Mouse (Mus musculus) lung, postnatal 0 days (tissue): ENCODE results near the gene Prrc2a. TPM values are rescaled to one million over a fixed set of nuclear protein-coding genes. Genes with fewer than 3 reads are reported as not detected.

Experiments used
- ATAC-seq: fragments of 200-750 bp; cut with Nextera tagmentation; 2 replicates; pipeline ENCODE4 v1.8.0; 2017; ENCODE audit warnings: moderate library complexity
- DNase-seq: peaks from one replicate; pipeline ENCODE4 v3.0.0-alpha.2; 2016; ENCODE audit warnings: low spot score
- H3K27ac ChIP-seq: fragments of 300-500 bp; sonication (generic); 2 replicates; pipeline ENCODE4 v1.5.1; 2014; ENCODE audit warnings: antibody characterized with exemption, mild to moderate bottlenecking, low read length, mixed read lengths
- H3K27me3 ChIP-seq: fragments of 300-500 bp; sonication (generic); replicated peaks from 2 replicates; pipeline ENCODE4 v1.6.1; 2014; ENCODE audit warnings: low read length, mixed read lengths; ENCODE audit not compliant: insufficient read depth
- H3K36me3 ChIP-seq: fragments of 300-500 bp; sonication (generic); 2 replicates; pipeline ENCODE4 v1.6.1; 2014; ENCODE audit warnings: low read length, mixed read lengths; ENCODE audit not compliant: insufficient read depth
- H3K4me1 ChIP-seq: fragments of 300-500 bp; sonication (generic); 2 replicates; pipeline ENCODE4 v1.6.1; 2014; ENCODE audit warnings: antibody characterized with exemption, low read depth, low read length, mixed read lengths; ENCODE audit not compliant: insufficient read depth
- H3K4me2 ChIP-seq: fragments of 300-500 bp; sonication (generic); replicated peaks from 2 replicates; pipeline ENCODE4 v1.6.1; 2014; ENCODE audit warnings: low read depth, mild to moderate bottlenecking, low read length, moderate library complexity, mixed read lengths
- H3K4me3 ChIP-seq: fragments of 300-500 bp; sonication (generic); 2 replicates; pipeline ENCODE4 v1.5.1; 2014; ENCODE audit warnings: low read depth, low read length
- H3K9ac ChIP-seq: fragments of 300-500 bp; sonication (generic); replicated peaks from 2 replicates; pipeline ENCODE4 v1.6.1; 2014; ENCODE audit warnings: low read depth, mild to moderate bottlenecking
- H3K9me3 ChIP-seq: fragments of 300-500 bp; sonication (generic); 2 replicates; pipeline ENCODE4 v1.6.1; 2016; ENCODE audit warnings: low read length, mixed read lengths
- CTCF ChIP-seq: IDR thresholded peaks from 2 replicates; pipeline ENCODE4 v1.5.1; 2016; ENCODE audit warnings: antibody characterized with exemption, mild to moderate bottlenecking
- EP300 ChIP-seq: IDR thresholded peaks from 2 replicates; pipeline ENCODE4 v1.6.1; 2016; ENCODE audit warnings: antibody characterized with exemption, mild to moderate bottlenecking, control low read depth
- WGBS: fragments of 180-500 bp; shearing (Covaris S2); extraction: QIAGEN DNeasy Blood & Tissue Kit; methylation state at CpG from one replicate; pipeline ENCODE4 v1.1.7; 2014; 5-methylcytosine and 5-hydroxymethylcytosine counted together
- polyA plus RNA-seq: library from polyadenylated mRNA; unstranded; fragments of >200 nt; fragmentation: Nextera tagmentation; extraction: Ambion mirVana; gene quantifications from 2 replicates; pipeline ENCODE4 v1.2.1, GENCODE M21; 2015

Gene Prrc2a
- polyA plus RNA-seq, 1 experiment from 2014 or later, result 74.1 TPM

GRCm38 (mm10) chr17:35161421-35161820 is 3.3 kb downstream of the Prrc2a start:
- H3K27me3 ChIP-seq, result no peaks in the 10 kb centered on the region
- ATAC-seq (no peak), DNase-seq (no peak)
- WGBS, result 72% methylated on average over 11 of the region's 11 CpGs
- H3K4me3 ChIP-seq, result no peak overlapping the region
- H3K9me3 ChIP-seq, result no peaks in the 10 kb centered on the region
- TF ChIP-seq EP300 (no peak), CTCF (no peak)
- peaks cover 12% of the 10 kb centered on the region for H3K4me1 ChIP-seq
- peaks cover 52% of the 10 kb centered on the region for H3K36me3 ChIP-seq
- H3K4me2 ChIP-seq, result no peak overlapping the region
- H3K9ac ChIP-seq, result no peak overlapping the region
- H3K27ac ChIP-seq, result no peak overlapping the region

GRCm38 (mm10) chr17:35159638-35160037 is 5.1 kb downstream of the Prrc2a start:
- no peak for ATAC-seq
- H3K9ac ChIP-seq, result no peak overlapping the region
- no peaks in the 10 kb centered on the region for H3K9me3 ChIP-seq
- TF ChIP-seq CTCF (no peak), EP300 (no peak)
- H3K4me3 ChIP-seq, result no peak overlapping the region
- DNase-seq, result no peak
- H3K27ac ChIP-seq, result no peak overlapping the region
- no peaks in the 10 kb centered on the region for H3K27me3 ChIP-seq
- peaks cover 70% of the 10 kb centered on the region for H3K36me3 ChIP-seq
- H3K4me1 ChIP-seq, result peaks cover 6% of the 10 kb centered on the region; the same call in 1 of the 2 replicates
- H3K4me2 ChIP-seq, result no peak overlapping the region
- 84% methylated on average over 7 of the region's 7 CpGs for WGBS

GRCm38 (mm10) chr17:35158850-35159593 is 5.7 kb downstream of the Prrc2a start:
- DNase-seq (no peak), ATAC-seq (no peak)
- no peak overlapping the region for H3K27ac ChIP-seq
- no peaks in the 10 kb centered on the region for H3K9me3 ChIP-seq
- no peak overlapping the region for H3K9ac ChIP-seq
- no peak for TF ChIP-seq EP300
- TF ChIP-seq CTCF, result no peak
- H3K4me3 ChIP-seq, result no peak overlapping the region
- 91% methylated on average over 16 of the region's 16 CpGs for WGBS
- H3K4me1 ChIP-seq, result peaks cover 6% of the 10 kb centered on the region; the same call in 1 of the 2 replicates
- peaks cover 75% of the 10 kb centered on the region for H3K36me3 ChIP-seq
- no peak overlapping the region for H3K4me2 ChIP-seq
- H3K27me3 ChIP-seq, result no peaks in the 10 kb centered on the region

GRCm38 (mm10) chr17:35157661-35158175 is 7.0 kb downstream of the Prrc2a start:
- Histone ChIP-seq H3K36me3 (peaks cover 88% of the 10 kb centered on the region), H3K9ac (no peak overlapping the region), H3K4me3 (no peak overlapping the region), H3K4me2 (no peak overlapping the region), H3K9me3 (no peaks in the 10 kb centered on the region), H3K27me3 (no peaks in the 10 kb centered on the region), H3K27ac (no peak overlapping the region), H3K4me1 (peaks cover 6% of the 10 kb centered on the region; the same call in 1 of the 2 replicates)
- 90% methylated on average over 8 of the region's 8 CpGs for WGBS
- ATAC-seq, result no peak
- no peak for TF ChIP-seq EP300
- no peak for TF ChIP-seq CTCF
- DNase-seq, result no peak

- H3K4me2 ChIP-seq, result no peak overlapping the region
- H3K4me3 ChIP-seq, result no peak overlapping the region
- no peak overlapping the region for H3K9ac ChIP-seq
- DNase-seq (no peak), ATAC-seq (no peak)
- H3K27me3 ChIP-seq, result no peaks in the 10 kb centered on the region
- no peak overlapping the region for H3K27ac ChIP-seq
- peaks cover 93% of the 10 kb centered on the region for H3K36me3 ChIP-seq
- WGBS, result 86% methylated on average over 8 of the region's 8 CpGs
- TF ChIP-seq CTCF, result no peak
- no peak for TF ChIP-seq EP300
- no peaks in the 10 kb centered on the region for H3K9me3 ChIP-seq
- H3K4me1 ChIP-seq, result peaks cover 4% of the 10 kb centered on the region; the same call in 1 of the 2 replicates
These were observed 7.4 kb downstream of the Prrc2a start for GRCm38 (mm10) chr17:35157254-35157653.

GRCm38 (mm10) chr17:35156461-35157200 is 8.1 kb downstream of the Prrc2a start:
- no peak for ATAC-seq

More at GRCm38 (mm10) chr17:35156461-35157200, 8.1 kb downstream of the Prrc2a start:
- Histone ChIP-seq H3K27ac (no peak overlapping the region), H3K36me3 (peaks cover 94% of the 10 kb centered on the region), H3K4me3 (no peak overlapping the region), H3K4me2 (no peak overlapping the region), H3K9ac (no peak overlapping the region), H3K27me3 (no peaks in the 10 kb centered on the region), H3K4me1 (no peaks in the 10 kb centered on the region), H3K9me3 (no peaks in the 10 kb centered on the region)
- TF ChIP-seq EP300 (no peak), CTCF (no peak)
- no peak for DNase-seq
- 93% methylated on average over 32 of the region's 33 CpGs for WGBS
